Mouse (Mus musculus): ENCODE results near the gene Ceacam12.
"Not testable (repeated sequence)": the region's sequence is repeated elsewhere in the genome, so short reads cannot be mapped to it uniquely, and the experiment has no call there.

Ceacam12 gene

GRCm38 (mm10) chr7:18065629-18066028, at the start of gene Ceacam12:
TSS of gene Ceacam12 (plus strand) at chr7:18065929.
- DNase-seq (ENCODE audit: low spot score): no peak

- not testable (repeated sequence) for DNase-seq (ENCODE audit: low spot score)
Measured at GRCm38 (mm10) chr7:18073821-18074220, 8.1 kb downstream of the Ceacam12 start.

GRCm38 (mm10) chr7:18100785-18101184, 35.1 kb downstream of the Ceacam12 start:
- DNase-seq (ENCODE audit: low spot score): no peak

Measured in T-cell, adult 2 months (primary cell).